8 mouse cellular contexts compared by ENCODE assay signal in genomic region chr7:102250631-102251214, GRCm38 (mm10). TPM values are rescaled to one million over a fixed set of nuclear protein-coding genes. Genes with fewer than 3 reads are reported as not detected.
A peak's percentile ranks its signal among the peaks of the same experiment; 100 is the strongest.
DNase-seq lines count a peak whose midpoint lies in the region; ATAC-seq and TF ChIP-seq lines count a peak whose summit lies in the region.

No protein-coding gene starts in this region.

- peaks cover 40% of the 10 kb centered on the region for H3K79me3 ChIP-seq in C2C12 (ENCODE audit: low read depth)

- peak overlapping the region; percentile 81 for H3K4me2 ChIP-seq in embryonic facial prominence, embryonic 14.5 days (ENCODE audit: low read depth, low read length)
- peak overlapping the region; percentile 90 for H3K4me2 ChIP-seq in midbrain, embryonic 11.5 days

- TF ChIP-seq POLR2A in bone marrow, adult 2 months (IDR thresholded peaks at IDR 0.05; ENCODE audit: borderline replicate concordance, control insufficient read depth, low read depth, low read length) = peak; percentile 80
- TF ChIP-seq POLR2A in heart, adult 2 months (IDR thresholded peaks at IDR 0.05; ENCODE audit: insufficient read depth, low read depth, low read length) = no peak; the same call in 1 of the 2 replicates
- no peak for TF ChIP-seq POLR2A in kidney, adult 2 months (IDR thresholded peaks at IDR 0.05; ENCODE audit: low read depth, low read length)
- TF ChIP-seq POLR2A in spleen, adult 2 months (IDR thresholded peaks at IDR 0.05; ENCODE audit: low read depth, low read length) = peak; percentile 14; the same call in 1 of the 2 replicates

- peak; percentile 90 for DNase-seq in embryonic facial prominence, embryonic 14.5 days (ENCODE audit: low spot score)
- peak; percentile 95 to 98 for DNase-seq in heart, adult 2 months
- peak; percentile 96 for DNase-seq in kidney, adult 2 months
- peak; percentile 91 for DNase-seq in limb, embryonic 10.5 days (ENCODE audit: low spot score)
- peak; percentile 99 for DNase-seq in midbrain, embryonic 11.5 days (ENCODE audit: low spot score, missing footprints)
- DNase-seq in spleen, adult 2 months (ENCODE audit: low read depth in 1 of 2, low spot score in 2 of 2) = peak; percentile 84 to 94

- no peaks in the 10 kb centered on the region for H3K9me3 ChIP-seq in embryonic facial prominence, embryonic 14.5 days (ENCODE audit: control insufficient read depth, low read length)
- H3K9me3 ChIP-seq in limb, embryonic 10.5 days (replicated peaks) = no peaks in the 10 kb centered on the region
- H3K9me3 ChIP-seq in midbrain, embryonic 11.5 days (ENCODE audit: control insufficient read depth, low read length) = no peaks in the 10 kb centered on the region

- H3K4me3 ChIP-seq in C2C12 (ENCODE audit: insufficient read depth, poor library complexity, severe bottlenecking) = peak overlapping the region; percentile 60
- H3K4me3 ChIP-seq in bone marrow, adult 2 months (replicated peaks; ENCODE audit: control insufficient read depth, low read depth, low read length) = peak overlapping the region; percentile 68
- peak overlapping the region; percentile 88 for H3K4me3 ChIP-seq in embryonic facial prominence, embryonic 14.5 days (ENCODE audit: low read depth, low read length)
- H3K4me3 ChIP-seq in heart, adult 2 months = peak overlapping the region; percentile 78
- H3K4me3 ChIP-seq in kidney, adult 2 months (ENCODE audit: insufficient read depth, low read depth, low read length) = peak overlapping the region; percentile 88
- peak overlapping the region; percentile 79 for H3K4me3 ChIP-seq in limb, embryonic 10.5 days
- peak overlapping the region; percentile 79 for H3K4me3 ChIP-seq in midbrain, embryonic 11.5 days (ENCODE audit: low read depth, low read length)
- peak overlapping the region; percentile 88 for H3K4me3 ChIP-seq in spleen, adult 2 months (ENCODE audit: extremely low read depth, insufficient read depth, insufficient read length)

- 1% methylated on average over 33 of the region's 33 CpGs for WGBS in bone marrow, adult 2 months
- 1% methylated on average over 31 of the region's 33 CpGs for WGBS in embryonic facial prominence, embryonic 14.5 days
- 1% methylated on average over 33 of the region's 33 CpGs for WGBS in heart, adult 2 months
- under 1% methylated on average over 33 of the region's 33 CpGs for WGBS in kidney, adult 2 months
- under 1% methylated on average over 33 of the region's 33 CpGs for WGBS in limb, embryonic 10.5 days
- WGBS in midbrain, embryonic 11.5 days = under 1% methylated on average over 33 of the region's 33 CpGs
- WGBS in spleen, adult 2 months = under 1% methylated on average over 32 of the region's 33 CpGs

- intact Hi-C loops in heart, adult 2 months (cut with DNase I) = loop anchor here (1.0 to 5.0 kb wide), 4 partner anchors 28 to 598 kb away; partner anchors contain the start of genes Nup98 and Pgap2

- peak; percentile 61; the same call in 1 of the 2 replicates for TF ChIP-seq EP300 in heart, adult 2 months (IDR thresholded peaks at IDR 0.05; ENCODE audit: insufficient read depth, low read depth, low read length)

- no peaks in the 10 kb centered on the region for H3K27me3 ChIP-seq in C2C12 (ENCODE audit: control insufficient read depth, insufficient read depth, insufficient read length)
- H3K27me3 ChIP-seq in embryonic facial prominence, embryonic 14.5 days (replicated peaks; ENCODE audit: control insufficient read depth, insufficient read depth, low read length) = no peaks in the 10 kb centered on the region
- no peaks in the 10 kb centered on the region for H3K27me3 ChIP-seq in heart, adult 2 months (ENCODE audit: control insufficient read depth, insufficient read depth, low read length)
- no peaks in the 10 kb centered on the region for H3K27me3 ChIP-seq in kidney, adult 2 months (replicated peaks; ENCODE audit: control insufficient read depth, insufficient read depth, low read length)
- no peaks in the 10 kb centered on the region for H3K27me3 ChIP-seq in limb, embryonic 10.5 days (ENCODE audit: low read depth, poor library complexity, severe bottlenecking)
- H3K27me3 ChIP-seq in midbrain, embryonic 11.5 days (ENCODE audit: control insufficient read depth, insufficient read depth, low read length) = no peaks in the 10 kb centered on the region
- no peaks in the 10 kb centered on the region for H3K27me3 ChIP-seq in spleen, adult 2 months (ENCODE audit: control insufficient read depth, insufficient read depth, low read length)

- peak overlapping the region; percentile 100 for H3K27ac ChIP-seq in bone marrow, adult 2 months (ENCODE audit: control insufficient read depth, insufficient read depth, low read depth, low read length, poor library complexity)
- H3K27ac ChIP-seq in embryonic facial prominence, embryonic 14.5 days (replicated peaks; ENCODE audit: low read depth, low read length) = peak overlapping the region; percentile 98
- H3K27ac ChIP-seq in heart, adult 2 months = peak overlapping the region; percentile 99
- peak overlapping the region; percentile 89 for H3K27ac ChIP-seq in kidney, adult 2 months (ENCODE audit: insufficient read depth, low read depth, low read length)
- H3K27ac ChIP-seq in limb, embryonic 10.5 days = peak overlapping the region; percentile 98
- H3K27ac ChIP-seq in midbrain, embryonic 11.5 days (ENCODE audit: low read depth, low read length) = peak overlapping the region; percentile 83
- peak overlapping the region; percentile 100 for H3K27ac ChIP-seq in spleen, adult 2 months (ENCODE audit: insufficient read depth, low read length)

- H3K36me3 ChIP-seq in C2C12 (ENCODE audit: control insufficient read depth, insufficient read depth) = no peaks in the 10 kb centered on the region
- no peaks in the 10 kb centered on the region for H3K36me3 ChIP-seq in embryonic facial prominence, embryonic 14.5 days (ENCODE audit: control insufficient read depth, insufficient read depth, low read length)
- peaks cover 4% of the 10 kb centered on the region; the same call in 1 of the 2 replicates for H3K36me3 ChIP-seq in heart, adult 2 months (ENCODE audit: control insufficient read depth, insufficient read depth, low read length)
- no peaks in the 10 kb centered on the region for H3K36me3 ChIP-seq in kidney, adult 2 months (ENCODE audit: control insufficient read depth, insufficient read depth, low read length)
- no peaks in the 10 kb centered on the region for H3K36me3 ChIP-seq in limb, embryonic 10.5 days
- no peaks in the 10 kb centered on the region for H3K36me3 ChIP-seq in midbrain, embryonic 11.5 days (ENCODE audit: control insufficient read depth, insufficient read depth, low read length)
- no peaks in the 10 kb centered on the region for H3K36me3 ChIP-seq in spleen, adult 2 months (ENCODE audit: control insufficient read depth, insufficient read depth, low read length)

- TF ChIP-seq CTCF in C2C12 (IDR thresholded peaks at IDR 0.05; ENCODE audit: control insufficient read depth, insufficient read depth, insufficient read length) = peak; percentile 72
- TF ChIP-seq CTCF in bone marrow, adult 2 months (IDR thresholded peaks at IDR 0.05; ENCODE audit: control insufficient read depth, insufficient read depth, low read length) = peak; percentile 74
- peak; percentile 98 for TF ChIP-seq CTCF in heart, adult 2 months (IDR thresholded peaks at IDR 0.05)
- peak; percentile 73 for TF ChIP-seq CTCF in kidney, adult 2 months (conservative IDR thresholded peaks at IDR 0.05; ENCODE audit: insufficient read depth, insufficient read length, low read depth, low read length)
- TF ChIP-seq CTCF in spleen, adult 2 months (IDR thresholded peaks at IDR 0.05; ENCODE audit: extremely low read depth, insufficient read depth, insufficient read length, insufficient replicate concordance) = peak; percentile 22; the same call in 1 of the 2 replicates

- peak overlapping the region; percentile 89 for H3K9ac ChIP-seq in embryonic facial prominence, embryonic 14.5 days (ENCODE audit: low read depth, low read length)
- H3K9ac ChIP-seq in heart, adult 2 months (ENCODE audit: low read depth, low read length) = peak overlapping the region; percentile 83
- H3K9ac ChIP-seq in midbrain, embryonic 11.5 days (ENCODE audit: low read length) = peak overlapping the region; percentile 88

- peak overlapping the region; percentile 62 for H3ac ChIP-seq in C2C12 (ENCODE audit: control insufficient read depth, insufficient read length, low read depth)

- H3K79me2 ChIP-seq in C2C12 (ENCODE audit: control insufficient read depth, insufficient read depth) = peaks cover 43% of the 10 kb centered on the region
- peaks cover under 1% of the 10 kb centered on the region for H3K79me2 ChIP-seq in heart, adult 2 months (replicated peaks; ENCODE audit: control insufficient read depth, insufficient read depth, low read length)

- peak; percentile 75 for ATAC-seq in embryonic facial prominence, embryonic 14.5 days (ENCODE audit: low read depth)
- ATAC-seq in midbrain, embryonic 11.5 days (ENCODE audit: low FRiP score) = peak; percentile 83

- peaks cover 1% of the 10 kb centered on the region for H3K4me1 ChIP-seq in bone marrow, adult 2 months (ENCODE audit: control insufficient read depth, insufficient read depth, low read length)
- peaks cover 29% of the 10 kb centered on the region for H3K4me1 ChIP-seq in embryonic facial prominence, embryonic 14.5 days (ENCODE audit: control insufficient read depth, insufficient read depth, low read length)
- H3K4me1 ChIP-seq in heart, adult 2 months (ENCODE audit: control insufficient read depth, insufficient read depth, low read length) = peaks cover 15% of the 10 kb centered on the region
- peaks cover 23% of the 10 kb centered on the region for H3K4me1 ChIP-seq in kidney, adult 2 months (ENCODE audit: control insufficient read depth, insufficient read depth, low read length)
- peaks cover 45% of the 10 kb centered on the region for H3K4me1 ChIP-seq in limb, embryonic 10.5 days
- peaks cover 25% of the 10 kb centered on the region for H3K4me1 ChIP-seq in midbrain, embryonic 11.5 days (ENCODE audit: control insufficient read depth, insufficient read depth, low read length)
- peaks cover 30% of the 10 kb centered on the region for H3K4me1 ChIP-seq in spleen, adult 2 months (ENCODE audit: control insufficient read depth, insufficient read depth, insufficient read length)

RNA-seq across cellular contexts. Expression of gene Rhog, which starts 5.1 kb away (rescaled TPM):
- 95.1 TPM for polyA plus RNA-seq in C2C12 (2012; fragmentation: generic; extraction: Trizol)
- polyA plus RNA-seq in bone marrow, adult 2 months (2011; ENCODE audit: insufficient read depth, insufficient read length, low replicate concordance, missing spikeins) = 89.0 and 95.2 TPM in 2 replicates
- polyA plus RNA-seq in embryonic facial prominence, embryonic 14.5 days (2014; fragmentation: Nextera tagmentation; extraction: Ambion mirVana) = 66.6 and 68.0 TPM in 2 replicates
- total RNA-seq in heart, adult 2 months (2021) = 10 to 100 TPM; 22.4 to 26.3 TPM
- 22.5 and 34.2 TPM in 2 replicates for polyA plus RNA-seq in heart, adult 2 months (2012; rRNA removed)
- 39.2 and 52.3 TPM in 2 replicates for polyA plus RNA-seq in kidney, adult 2 months (2012; rRNA removed)
- polyA plus RNA-seq in limb, embryonic 10.5 days (2016; fragmentation: Nextera tagmentation; extraction: Ambion mirVana) = 52.5 and 55.4 TPM in 2 replicates
- 29.4 and 31.4 TPM in 2 replicates for polyA plus RNA-seq in midbrain, embryonic 11.5 days (2014; fragmentation: Nextera tagmentation; extraction: Ambion mirVana)
- 165 and 178 TPM in 2 replicates for polyA plus RNA-seq in spleen, adult 2 months (2012; rRNA removed)

RNA-seq across cellular contexts. Expression of gene Stim1, which starts 16.9 kb away (rescaled TPM):
- 8.6 TPM for polyA plus RNA-seq in C2C12 (2012; fragmentation: generic; extraction: Trizol)
- 12.8 and 24.8 TPM in 2 replicates for polyA plus RNA-seq in bone marrow, adult 2 months (2011; ENCODE audit: insufficient read depth, insufficient read length, low replicate concordance, missing spikeins)
- 36.4 TPM in 2 replicates for polyA plus RNA-seq in embryonic facial prominence, embryonic 14.5 days (2014; fragmentation: Nextera tagmentation; extraction: Ambion mirVana)
- 10 to 100 TPM; 23.9 to 24.1 TPM for total RNA-seq in heart, adult 2 months (2021)
- polyA plus RNA-seq in heart, adult 2 months (2012; rRNA removed) = 22.8 and 26.8 TPM in 2 replicates
- polyA plus RNA-seq in kidney, adult 2 months (2012; rRNA removed) = 33.6 and 37.0 TPM in 2 replicates
- polyA plus RNA-seq in limb, embryonic 10.5 days (2016; fragmentation: Nextera tagmentation; extraction: Ambion mirVana) = 10.7 and 14.5 TPM in 2 replicates
- 9.1 and 11.6 TPM in 2 replicates for polyA plus RNA-seq in midbrain, embryonic 11.5 days (2014; fragmentation: Nextera tagmentation; extraction: Ambion mirVana)
- polyA plus RNA-seq in spleen, adult 2 months (2012; rRNA removed) = 49.3 and 57.8 TPM in 2 replicates

RNA-seq across cellular contexts. Expression of gene Pgap2, which starts 40.7 kb away (rescaled TPM):
- 22.6 TPM for polyA plus RNA-seq in C2C12 (2012; fragmentation: generic; extraction: Trizol)
- polyA plus RNA-seq in bone marrow, adult 2 months (2011; ENCODE audit: insufficient read depth, insufficient read length, low replicate concordance, missing spikeins) = 6.9 and 24.4 TPM in 2 replicates
- 80.8 and 81.1 TPM in 2 replicates for polyA plus RNA-seq in embryonic facial prominence, embryonic 14.5 days (2014; fragmentation: Nextera tagmentation; extraction: Ambion mirVana)
- 10 to 100 TPM; 59.7 to 65.4 TPM for total RNA-seq in heart, adult 2 months (2021)
- polyA plus RNA-seq in heart, adult 2 months (2012; rRNA removed) = 111 and 124 TPM in 2 replicates
- 50.8 and 65.9 TPM in 2 replicates for polyA plus RNA-seq in kidney, adult 2 months (2012; rRNA removed)
- 59.6 and 68.5 TPM in 2 replicates for polyA plus RNA-seq in limb, embryonic 10.5 days (2016; fragmentation: Nextera tagmentation; extraction: Ambion mirVana)
- 51.6 and 52.1 TPM in 2 replicates for polyA plus RNA-seq in midbrain, embryonic 11.5 days (2014; fragmentation: Nextera tagmentation; extraction: Ambion mirVana)
- polyA plus RNA-seq in spleen, adult 2 months (2012; rRNA removed) = 57.8 and 72.9 TPM in 2 replicates

RNA-seq across cellular contexts. Expression of gene Nup98, which starts 40.7 kb away (rescaled TPM):
- polyA plus RNA-seq in C2C12 (2012; fragmentation: generic; extraction: Trizol) = 23.0 TPM
- polyA plus RNA-seq in bone marrow, adult 2 months (2011; ENCODE audit: insufficient read depth, insufficient read length, low replicate concordance, missing spikeins) = 10.4 and 18.9 TPM in 2 replicates
- 35.9 and 37.5 TPM in 2 replicates for polyA plus RNA-seq in embryonic facial prominence, embryonic 14.5 days (2014; fragmentation: Nextera tagmentation; extraction: Ambion mirVana)
- 10 to 100 TPM; 31.9 to 32.9 TPM for total RNA-seq in heart, adult 2 months (2021)
- polyA plus RNA-seq in heart, adult 2 months (2012; rRNA removed) = 9.9 and 15.6 TPM in 2 replicates
- 13.0 and 13.3 TPM in 2 replicates for polyA plus RNA-seq in kidney, adult 2 months (2012; rRNA removed)
- 45.5 and 49.7 TPM in 2 replicates for polyA plus RNA-seq in limb, embryonic 10.5 days (2016; fragmentation: Nextera tagmentation; extraction: Ambion mirVana)
- 42.0 and 45.0 TPM in 2 replicates for polyA plus RNA-seq in midbrain, embryonic 11.5 days (2014; fragmentation: Nextera tagmentation; extraction: Ambion mirVana)
- 11.5 and 13.5 TPM in 2 replicates for polyA plus RNA-seq in spleen, adult 2 months (2012; rRNA removed)

Comparison
In these comparisons a context has a peak if more than half of its experiments do, and no peak if none do; other contexts are left out.
1. Peak in every context shown above with its lines: DNase-seq, ATAC-seq, H3K4me3 ChIP-seq and H3K27ac ChIP-seq.
2. CTCF ChIP-seq: peak in every context shown above with its lines; median percentile 98 in heart, adult 2 months; 74 in bone marrow, adult 2 months; 73 in kidney, adult 2 months; 72 in C2C12; 22 in spleen, adult 2 months.
3. POLR2A ChIP-seq: peak in bone marrow, adult 2 months (single experiment) and spleen, adult 2 months (single experiment); none in heart, adult 2 months (single experiment) and kidney, adult 2 months (single experiment).